Mouse (Mus musculus) activated CD4-positive, CD25-positive, alpha-beta regulatory T cell, adult 4 months (primary cell): Measurements from ENCODE around the gene Spen. TPM values are rescaled to one million over a fixed set of nuclear protein-coding genes. Genes with fewer than 3 reads are reported as not detected.

ENCODE experiments used
- ATAC-seq: one replicate; pipeline ENCODE4 v1.8.0; 2017
- polyA plus RNA-seq, 2 experiments: library from polyadenylated mRNA; unstranded; fragments of 100-300 nt; shearing (Covaris generic); gene quantifications; one replicate each; pipeline ENCODE4 v1.2.1; 2017

The Spen gene
- polyA plus RNA-seq, 2 experiments from 2014 or later = 9.3 to 15.9 TPM

- ATAC-seq = no peak
Observed at GRCm38 (mm10) chr4:141471491-141471890, 66.9 kb downstream of the Spen start.

GRCm38 (mm10) chr4:141469343-141469742, 69.1 kb downstream of the Spen start:
- ATAC-seq = no peak

- no peak for ATAC-seq
Observed at GRCm38 (mm10) chr4:141468576-141468975, 69.8 kb downstream of the Spen start.

GRCm38 (mm10) chr4:141467581-141467927, 70.8 kb downstream of the Spen start:
- ATAC-seq = no peak

GRCm38 (mm10) chr4:141466844-141467580, 71.4 kb downstream of the Spen start:
- ATAC-seq = no peak

GRCm38 (mm10) chr4:141466289-141466795, 72.1 kb downstream of the Spen start:
- ATAC-seq = no peak

GRCm38 (mm10) chr4:141465512-141466288, 72.7 kb downstream of the Spen start:
- ATAC-seq = no peak

GRCm38 (mm10) chr4:141464722-141465121, 73.7 kb downstream of the Spen start:
- ATAC-seq = no peak

- no peak for ATAC-seq
Observed at GRCm38 (mm10) chr4:141463472-141463871, 74.9 kb downstream of the Spen start.

GRCm38 (mm10) chr4:141461576-141461975, 76.8 kb downstream of the Spen start:
- no peak for ATAC-seq

GRCm38 (mm10) chr4:141461088-141461487, 77.3 kb downstream of the Spen start:
- ATAC-seq = no peak

- ATAC-seq = no peak
Observed at GRCm38 (mm10) chr4:141460481-141460880, 77.9 kb downstream of the Spen start.

GRCm38 (mm10) chr4:141459766-141460165, 78.6 kb downstream of the Spen start:
- ATAC-seq = no peak

- no peak for ATAC-seq
Observed at GRCm38 (mm10) chr4:141458888-141459287, 79.5 kb downstream of the Spen start.

- ATAC-seq = no peak
Observed at GRCm38 (mm10) chr4:141458236-141458635, 80.2 kb downstream of the Spen start.

GRCm38 (mm10) chr4:141456193-141456938, 82.0 kb downstream of the Spen start:
- ATAC-seq = no peak

GRCm38 (mm10) chr4:141455526-141455925, 82.9 kb downstream of the Spen start:
- ATAC-seq = no peak

GRCm38 (mm10) chr4:141454581-141455350, 83.6 kb downstream of the Spen start:
- peak; percentile 97 for ATAC-seq

GRCm38 (mm10) chr4:141451916-141452450, 86.4 kb downstream of the Spen start:
- no peak for ATAC-seq

- no peak for ATAC-seq
Observed at GRCm38 (mm10) chr4:141451251-141451650, 87.1 kb downstream of the Spen start.

- no peak for ATAC-seq
Observed at GRCm38 (mm10) chr4:141446211-141446610, 92.2 kb downstream of the Spen start.

GRCm38 (mm10) chr4:141445328-141445720, 93.1 kb downstream of the Spen start:
- ATAC-seq = peak; percentile 58
